Mouse (Mus musculus) embryo, embryonic 11 days (tissue): Measurements from ENCODE around the gene Samd14.

Source experiments
- DNase-seq: peaks from one replicate; pipeline ENCODE4 v3.0.0-alpha.2; 2015

The Samd14 gene

DNA sequence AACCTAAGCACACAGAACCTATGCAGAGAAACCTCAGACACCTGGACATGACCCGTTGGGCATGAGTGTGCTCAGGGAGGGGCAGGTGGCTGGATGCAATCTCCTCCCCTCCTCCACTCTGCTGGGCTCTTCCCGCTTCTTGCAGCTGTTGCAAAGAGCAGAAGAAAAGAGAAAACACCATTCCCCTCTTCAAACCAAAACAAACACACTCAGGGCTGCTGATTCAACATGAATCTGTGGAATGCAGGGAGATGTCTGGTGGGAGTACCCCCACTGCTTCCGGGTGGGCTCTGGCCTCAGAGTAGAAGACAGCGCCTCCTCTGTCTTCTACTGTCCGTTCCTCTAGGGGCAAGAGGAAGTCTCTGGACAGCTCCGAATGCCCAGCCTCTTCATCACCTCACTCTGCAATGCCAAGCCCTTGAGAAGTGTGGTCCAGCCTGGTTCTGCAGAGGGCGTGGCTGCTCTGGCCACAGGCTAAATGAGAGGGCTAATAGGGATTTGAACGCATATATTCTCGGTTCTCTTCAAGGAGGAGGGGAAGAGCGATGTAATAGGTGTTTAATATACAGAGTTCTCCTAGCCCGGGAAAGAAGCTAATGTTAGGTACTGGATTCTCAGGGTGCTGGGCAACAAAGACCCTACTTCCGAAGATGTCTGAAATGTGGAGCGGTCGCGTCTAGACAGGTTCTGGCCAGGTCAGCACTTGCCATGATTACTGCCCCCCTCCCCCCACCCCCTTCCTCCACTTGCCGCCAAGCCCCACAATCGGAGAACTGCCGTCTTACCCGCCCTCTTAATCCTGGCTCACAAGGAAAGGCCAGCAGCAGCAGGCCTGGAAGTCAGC lies 65.7 kb downstream of the Samd14 start:
- DNase-seq: peak; percentile 56
